Mouse (Mus musculus) heart, postnatal 0 days (tissue): ENCODE results near the gene Foxp1.

Experiments used
- CTCF ChIP-seq: IDR thresholded peaks from 2 replicates; pipeline ENCODE4 v1.5.1; 2016; ENCODE audit warnings: antibody characterized with exemption, control low read depth, low read depth
- EP300 ChIP-seq: IDR thresholded peaks from 2 replicates; pipeline ENCODE4 v1.6.1; 2016; ENCODE audit warnings: antibody characterized with exemption, low read depth

- TF ChIP-seq CTCF = no peak
- TF ChIP-seq EP300 = no peak
These were observed 621.3 kb downstream of the Foxp1 start for GRCm38 (mm10) chr6:98901259-98901658.
